Mouse (Mus musculus) forebrain, embryonic 10.5 days (tissue): ENCODE results near the gene Ddx56. TPM values are rescaled to one million over a fixed set of nuclear protein-coding genes. Genes with fewer than 3 reads are reported as not detected.

Experiments
- DNase-seq: peaks from one replicate; pipeline ENCODE4 v3.0.0-alpha.2; 2017; ENCODE audit warnings: low spot score; ENCODE audit errors: extremely low spot score
- H3K27ac ChIP-seq: fragments of 300-500 bp; sonication (generic); 2 replicates; pipeline ENCODE4 v1.5.1; 2016; ENCODE audit warnings: mild to moderate bottlenecking
- H3K27me3 ChIP-seq: fragments of 300-500 bp; sonication (generic); 2 replicates; pipeline ENCODE4 v1.6.1; 2016; ENCODE audit warnings: mild to moderate bottlenecking; ENCODE audit not compliant: poor library complexity, severe bottlenecking
- H3K36me3 ChIP-seq: fragments of 300-500 bp; sonication (generic); replicated peaks from 2 replicates; pipeline ENCODE4 v1.6.1; 2016; ENCODE audit warnings: mild to moderate bottlenecking, moderate library complexity
- H3K4me1 ChIP-seq: fragments of 300-500 bp; sonication (generic); 2 replicates; pipeline ENCODE4 v1.6.1; 2016
- H3K4me3 ChIP-seq: fragments of 300-500 bp; sonication (generic); 2 replicates; pipeline ENCODE4 v1.5.1; 2016; ENCODE audit warnings: mild to moderate bottlenecking, moderate library complexity
- H3K9me3 ChIP-seq: fragments of 300-500 bp; sonication (generic); 2 replicates; pipeline ENCODE4 v1.6.1; 2016; ENCODE audit warnings: mild to moderate bottlenecking, moderate library complexity
- whole genome bisulfite sequencing: fragments of 180-500 bp; shearing (Covaris S2); methylation state at CpG from one replicate; pipeline ENCODE4 v1.1.7; 2016; 5-methylcytosine and 5-hydroxymethylcytosine counted together
- polyA plus RNA-seq: library from polyadenylated mRNA; unstranded; fragments of >200 nt; fragmentation: Nextera tagmentation; extraction: Ambion mirVana; gene quantifications from 2 replicates; pipeline ENCODE4 v1.2.1, GENCODE M21; 2016

Ddx56 gene
- polyA plus RNA-seq, 1 experiment from 2014 or later = 135 TPM

- H3K36me3 ChIP-seq = no peaks in the 10 kb centered on the region
- peak; percentile 99 for DNase-seq
- H3K27ac ChIP-seq = peak within 1 kb of the TSS; percentile 92
- H3K9me3 ChIP-seq = no peaks in the 10 kb centered on the region
- H3K4me3 ChIP-seq = peak within 1 kb of the TSS; percentile 86
- peaks cover 17% of the 10 kb centered on the region for H3K4me1 ChIP-seq
- under 1% methylated on average over 77 of the region's 77 CpGs for WGBS
- peaks cover 9% of the 10 kb centered on the region; the same call in 1 of the 2 replicates for H3K27me3 ChIP-seq
These were observed 24.0 kb upstream of the Ddx56 start, which contains the start of gene Ogdh for GRCm38 (mm10) chr11:6291401-6292115. Ogdh (plus strand) TSS chr11:6291633.

DNA sequence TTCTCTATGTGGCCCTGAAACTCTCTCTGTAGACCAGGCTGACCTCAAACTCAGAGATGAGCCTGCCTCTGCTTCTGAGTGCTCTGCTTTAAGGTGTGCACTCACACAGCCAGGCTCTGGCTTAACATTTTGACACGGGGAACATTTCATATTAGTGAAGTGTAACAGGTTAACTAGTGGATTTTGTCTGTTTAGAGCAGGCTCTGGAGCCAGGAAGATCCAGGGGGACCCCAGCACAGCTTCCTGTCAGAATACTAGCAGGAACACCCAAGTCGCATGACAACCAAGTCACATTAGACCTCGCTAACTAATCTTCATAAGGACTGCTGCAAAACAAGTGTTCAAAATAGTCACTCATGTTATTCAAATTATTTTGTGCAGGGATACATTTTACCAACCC is 23.3 kb upstream of the Ddx56 start:
- H3K27ac ChIP-seq = peak overlapping the region; percentile 92
- H3K4me1 ChIP-seq = peaks cover 17% of the 10 kb centered on the region
- no peak for DNase-seq
- peaks cover 9% of the 10 kb centered on the region; the same call in 1 of the 2 replicates for H3K27me3 ChIP-seq
- 28% methylated on average over 3 of the region's 3 CpGs for WGBS
- H3K4me3 ChIP-seq = peak overlapping the region; percentile 86
- no peaks in the 10 kb centered on the region for H3K9me3 ChIP-seq
- no peaks in the 10 kb centered on the region for H3K36me3 ChIP-seq

DNA sequence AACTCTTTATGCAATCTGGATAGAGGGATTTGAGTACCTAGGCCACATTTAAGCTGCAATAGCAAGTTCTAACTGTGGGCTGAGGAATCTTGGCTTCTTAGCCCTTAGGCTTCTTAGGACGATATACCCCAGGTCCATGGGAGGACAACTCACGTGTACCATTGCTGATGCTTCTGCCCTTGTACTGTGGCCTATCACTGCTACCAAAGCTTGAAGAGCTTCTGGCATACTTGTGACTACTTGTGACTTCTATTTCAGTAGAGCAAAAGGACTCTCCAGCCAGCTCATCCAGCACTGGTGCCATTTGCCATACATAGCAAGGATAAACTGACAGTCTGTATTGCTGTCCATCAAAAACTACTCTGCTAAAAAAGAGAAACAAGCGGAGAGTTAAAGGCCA is 22.6 kb upstream of the Ddx56 start:
- no peak for DNase-seq
- Histone ChIP-seq H3K9me3 (no peaks in the 10 kb centered on the region), H3K27me3 (peaks cover 9% of the 10 kb centered on the region; the same call in 1 of the 2 replicates), H3K36me3 (no peaks in the 10 kb centered on the region), H3K4me3 (no peak overlapping the region), H3K27ac (no peak overlapping the region), H3K4me1 (peaks cover 17% of the 10 kb centered on the region)
- 83% methylated on average over 3 of the region's 3 CpGs for WGBS

GRCm38 (mm10) chr11:6282940-6283339 is 15.4 kb upstream of the Ddx56 start:
- Histone ChIP-seq H3K27ac (no peak overlapping the region), H3K9me3 (peaks cover 7% of the 10 kb centered on the region; the same call in 1 of the 2 replicates), H3K4me3 (no peak overlapping the region), H3K27me3 (no peaks in the 10 kb centered on the region), H3K36me3 (no peaks in the 10 kb centered on the region), H3K4me1 (no peaks in the 10 kb centered on the region)
- no peak for DNase-seq
- WGBS = 86% methylated on average over 3 of the region's 3 CpGs

GRCm38 (mm10) chr11:6276466-6276865 is 8.9 kb upstream of the Ddx56 start:
- DNase-seq = no peak
- no peak overlapping the region for H3K27ac ChIP-seq
- H3K4me1 ChIP-seq = peaks cover 25% of the 10 kb centered on the region
- H3K9me3 ChIP-seq = peaks cover 7% of the 10 kb centered on the region; the same call in 1 of the 2 replicates
- no peak overlapping the region for H3K4me3 ChIP-seq
- no peaks in the 10 kb centered on the region for H3K27me3 ChIP-seq
- 88% methylated on average over 3 of the region's 3 CpGs for WGBS
- H3K36me3 ChIP-seq = peaks cover 20% of the 10 kb centered on the region

GRCm38 (mm10) chr11:6275094-6275484 is 7.5 kb upstream of the Ddx56 start:
- Histone ChIP-seq H3K4me3 (peak overlapping the region; percentile 98), H3K4me1 (peaks cover 25% of the 10 kb centered on the region), H3K9me3 (peaks cover under 1% of the 10 kb centered on the region; the same call in 1 of the 2 replicates), H3K27me3 (no peaks in the 10 kb centered on the region), H3K27ac (peak overlapping the region; percentile 93), H3K36me3 (peaks cover 33% of the 10 kb centered on the region)
- 24% methylated on average over 7 of the region's 7 CpGs for WGBS
- DNase-seq = no peak

DNA sequence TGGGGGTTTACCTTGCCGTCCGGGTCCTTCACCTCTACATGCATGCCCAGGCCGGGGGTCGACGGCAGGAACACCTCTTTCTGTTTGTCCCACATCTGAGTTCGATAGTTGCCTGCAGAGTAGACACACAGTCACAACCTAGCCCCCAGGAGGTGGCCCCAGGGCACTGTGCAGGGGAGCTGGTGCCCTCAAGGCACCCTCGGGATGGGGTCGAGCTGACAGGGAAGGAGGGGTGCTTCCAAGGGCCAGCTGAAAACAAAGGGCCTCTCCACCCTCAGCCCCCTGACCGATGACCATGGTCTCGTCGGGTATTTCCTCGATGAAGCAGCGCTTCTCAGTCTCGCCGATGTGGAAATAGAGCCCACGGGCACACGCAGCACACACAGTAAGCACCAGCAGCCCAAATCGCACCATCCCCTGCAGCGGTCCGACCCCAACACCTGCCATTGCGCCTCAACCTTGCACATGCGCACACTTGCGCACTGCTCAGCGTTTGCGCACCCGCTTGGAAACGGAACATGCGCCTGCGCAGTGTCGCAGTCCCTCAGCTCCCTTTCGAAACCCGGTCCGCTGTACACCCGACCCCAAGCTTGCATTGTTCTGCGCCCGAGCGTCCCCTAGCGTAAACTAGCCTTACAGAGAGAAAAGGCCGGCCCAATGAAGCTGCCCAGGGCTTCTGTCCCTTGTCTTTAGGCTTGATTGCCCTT is 7.0 kb upstream of the Ddx56 start, which contains the start of gene Tmed4:
Gene Tmed4, minus strand, starts transcription at position 484 of the 707 bp plus-strand sequence.
- peak within 1 kb of the TSS; percentile 93 for H3K27ac ChIP-seq
- H3K9me3 ChIP-seq = no peaks in the 10 kb centered on the region
- H3K36me3 ChIP-seq = peaks cover 38% of the 10 kb centered on the region
- DNase-seq = peak; percentile 95
- no peaks in the 10 kb centered on the region for H3K27me3 ChIP-seq
- peaks cover 25% of the 10 kb centered on the region for H3K4me1 ChIP-seq
- H3K4me3 ChIP-seq = peak within 1 kb of the TSS; percentile 98
- WGBS = under 1% methylated on average over 39 of the region's 39 CpGs

GRCm38 (mm10) chr11:6273607-6274006 is 6.0 kb upstream of the Ddx56 start:
- peaks cover 26% of the 10 kb centered on the region for H3K4me1 ChIP-seq
- WGBS = 81% methylated on average over 11 of the region's 11 CpGs
- peak overlapping the region; percentile 93 for H3K27ac ChIP-seq

GRCm38 (mm10) chr11:6266621-6267020 is 951 bp downstream of the Ddx56 start:
- Histone ChIP-seq H3K9me3 (no peaks in the 10 kb centered on the region), H3K36me3 (peaks cover 78% of the 10 kb centered on the region), H3K4me1 (peaks cover 20% of the 10 kb centered on the region), H3K27me3 (no peaks in the 10 kb centered on the region), H3K27ac (peak overlapping the region; percentile 90), H3K4me3 (peak overlapping the region; percentile 76)
- no peak for DNase-seq
- WGBS = 73% methylated on average over 9 of the region's 9 CpGs

More at GRCm38 (mm10) chr11:6273607-6274006, 6.0 kb upstream of the Ddx56 start:
- no peak for DNase-seq
- Histone ChIP-seq H3K36me3 (peaks cover 44% of the 10 kb centered on the region), H3K9me3 (no peaks in the 10 kb centered on the region), H3K27me3 (no peaks in the 10 kb centered on the region), H3K4me3 (peak overlapping the region; percentile 98)

DNA sequence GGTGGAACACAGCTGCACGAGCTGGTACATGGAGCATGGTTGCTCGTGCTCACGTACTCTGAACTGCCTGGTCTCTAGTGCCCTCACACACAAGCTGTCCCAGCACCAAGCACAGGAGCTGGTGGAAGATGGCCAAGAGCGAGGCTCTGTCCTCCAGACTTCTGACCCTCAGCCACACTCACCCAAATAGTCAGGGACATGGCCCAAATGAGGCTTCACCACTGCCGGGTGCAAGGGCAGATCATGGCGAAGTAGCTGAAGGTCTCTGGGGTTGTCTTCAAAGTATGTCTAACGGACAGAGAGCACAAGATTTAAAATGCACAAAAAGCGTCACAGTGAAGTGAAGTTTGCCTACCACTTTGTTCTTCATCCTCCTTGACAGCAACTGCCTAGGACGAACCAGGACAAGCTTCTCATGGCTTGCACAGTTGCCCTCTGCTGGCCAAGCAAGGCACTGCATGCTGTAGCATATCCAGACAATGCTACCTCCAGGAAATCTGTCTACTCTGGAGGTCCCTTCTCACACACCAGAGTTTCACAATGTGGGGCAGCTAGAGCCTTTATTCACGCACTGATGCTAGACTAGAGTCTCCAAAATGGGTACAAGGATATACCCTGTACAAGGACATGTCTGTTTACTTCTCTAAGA is 6.0 kb downstream of the Ddx56 start:
- WGBS = 85% methylated on average over 10 of the region's 10 CpGs
- Histone ChIP-seq H3K9me3 (no peaks in the 10 kb centered on the region), H3K27me3 (no peaks in the 10 kb centered on the region), H3K27ac (no peak overlapping the region), H3K4me1 (peaks cover 6% of the 10 kb centered on the region), H3K36me3 (peaks cover 93% of the 10 kb centered on the region), H3K4me3 (no peak overlapping the region)
- peak; percentile 82 for DNase-seq

GRCm38 (mm10) chr11:6259413-6259812 is 8.2 kb downstream of the Ddx56 start:
- H3K27me3 ChIP-seq = no peaks in the 10 kb centered on the region
- no peak overlapping the region for H3K4me3 ChIP-seq
- 90% methylated on average over 7 of the region's 7 CpGs for WGBS
- no peaks in the 10 kb centered on the region for H3K9me3 ChIP-seq
- no peak overlapping the region for H3K27ac ChIP-seq
- H3K4me1 ChIP-seq = no peaks in the 10 kb centered on the region
- no peak for DNase-seq
- H3K36me3 ChIP-seq = peaks cover 72% of the 10 kb centered on the region

DNA sequence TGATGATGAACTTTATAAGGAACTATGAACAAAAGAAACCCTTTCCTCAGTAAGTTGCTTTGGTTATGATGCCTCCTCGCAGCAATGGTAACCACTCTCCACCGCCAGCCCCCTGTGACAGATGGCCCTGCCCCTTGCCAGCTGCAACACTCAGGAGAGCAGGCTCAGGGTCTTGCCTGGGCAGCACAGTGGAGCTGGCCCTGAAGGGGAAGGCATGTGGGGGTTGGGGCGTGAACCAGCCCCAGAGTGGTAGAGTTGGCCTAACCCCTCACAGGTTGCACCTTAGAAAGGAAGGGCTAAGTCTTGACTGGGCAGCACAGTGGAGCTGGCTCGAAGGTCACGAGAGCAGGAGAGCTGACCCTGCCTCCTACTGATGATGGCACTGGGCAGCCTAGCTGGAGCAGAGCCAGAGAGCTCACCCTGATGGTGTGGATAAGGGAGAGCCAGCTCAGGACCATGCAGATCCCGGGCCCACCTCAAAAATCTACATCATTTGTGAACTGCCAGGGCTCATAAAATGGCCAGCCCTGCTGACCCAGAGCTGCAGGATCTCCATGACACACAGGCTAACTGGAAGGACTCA is 11.0 kb downstream of the Ddx56 start:
- H3K4me1 ChIP-seq = no peaks in the 10 kb centered on the region
- H3K9me3 ChIP-seq = no peaks in the 10 kb centered on the region
- DNase-seq = no peak
- WGBS = 75% methylated on average over 6 of the region's 6 CpGs
- no peak overlapping the region for H3K4me3 ChIP-seq
- H3K27ac ChIP-seq = no peak overlapping the region
- no peaks in the 10 kb centered on the region for H3K27me3 ChIP-seq
- H3K36me3 ChIP-seq = peaks cover 44% of the 10 kb centered on the region
